Mouse (Mus musculus) adrenal gland, adult (tissue): ENCODE data around the gene Gpr3.

Experiments used
- DNase-seq, 2 experiments: peaks; one replicate each; pipeline ENCODE4 v3.0.0; 2022 to 2023; ENCODE audit warnings: low spot score in 1 of 2; ENCODE audit not compliant: inconsistent age in 2 of 2

Gpr3 gene

GRCm38 (mm10) chr4:133211751-133212561 is at the start of gene Gpr3, which contains the start of gene Cd164l2:
Gene Gpr3 (minus strand): TSS chr4:133212536.
Gene Cd164l2 (plus strand): TSS chr4:133212131.
- DNase-seq: no peak

GRCm38 (mm10) chr4:133261641-133262374 is 49.5 kb upstream of the Gpr3 start:
- no peak for DNase-seq

- DNase-seq: no peak
Measured at GRCm38 (mm10) chr4:133257798-133258408, 45.6 kb upstream of the Gpr3 start.

- DNase-seq: no peak
Measured at GRCm38 (mm10) chr4:133257230-133257629, 44.9 kb upstream of the Gpr3 start.

GRCm38 (mm10) chr4:133256820-133257219 is 44.5 kb upstream of the Gpr3 start:
- no peak for DNase-seq

GRCm38 (mm10) chr4:133255392-133255791 is 43.1 kb upstream of the Gpr3 start:
- no peak for DNase-seq

GRCm38 (mm10) chr4:133253412-133253811 is 41.1 kb upstream of the Gpr3 start:
- DNase-seq: no peak

GRCm38 (mm10) chr4:133252089-133252488 is 39.8 kb upstream of the Gpr3 start:
- DNase-seq: no peak

GRCm38 (mm10) chr4:133251214-133251613 is 38.9 kb upstream of the Gpr3 start:
- peak in 1 of 2 experiments; percentile 17 for DNase-seq

GRCm38 (mm10) chr4:133250609-133251008 is 38.3 kb upstream of the Gpr3 start:
- peak; percentile 77 to 91 for DNase-seq

- DNase-seq: no peak
Measured at GRCm38 (mm10) chr4:133247806-133248449, 35.6 kb upstream of the Gpr3 start.

- DNase-seq: peak in 1 of 2 experiments; percentile 65
Measured at GRCm38 (mm10) chr4:133247072-133247471, 34.7 kb upstream of the Gpr3 start.

- DNase-seq: no peak
Measured at GRCm38 (mm10) chr4:133244289-133244688, 32.0 kb upstream of the Gpr3 start.

GRCm38 (mm10) chr4:133243538-133243937 is 31.2 kb upstream of the Gpr3 start:
- DNase-seq: no peak

GRCm38 (mm10) chr4:133242710-133243109 is 30.4 kb upstream of the Gpr3 start:
- no peak for DNase-seq

- DNase-seq: no peak
Measured at GRCm38 (mm10) chr4:133241910-133242309, 29.6 kb upstream of the Gpr3 start.

- DNase-seq: peak; percentile 94 to 100
Measured at GRCm38 (mm10) chr4:133240934-133241908, 28.9 kb upstream of the Gpr3 start.

GRCm38 (mm10) chr4:133240490-133240921 is 28.2 kb upstream of the Gpr3 start, which contains the start of gene Map3k6:
Gene Map3k6 (plus strand): TSS chr4:133240818.
- DNase-seq: peak; percentile 95

GRCm38 (mm10) chr4:133237911-133238310 is 25.6 kb upstream of the Gpr3 start:
- peak in 1 of 2 experiments; percentile 29 for DNase-seq

GRCm38 (mm10) chr4:133235415-133235814 is 23.1 kb upstream of the Gpr3 start:
- DNase-seq: no peak
